Mouse (Mus musculus) MN1 (cell line): ENCODE results near the gene Rbfox1.

Experiments
- DNase-seq: peaks from one replicate; pipeline ENCODE4 v3.0.0-alpha.2; 2016; ENCODE audit warnings: low spot score

Gene Rbfox1

DNA sequence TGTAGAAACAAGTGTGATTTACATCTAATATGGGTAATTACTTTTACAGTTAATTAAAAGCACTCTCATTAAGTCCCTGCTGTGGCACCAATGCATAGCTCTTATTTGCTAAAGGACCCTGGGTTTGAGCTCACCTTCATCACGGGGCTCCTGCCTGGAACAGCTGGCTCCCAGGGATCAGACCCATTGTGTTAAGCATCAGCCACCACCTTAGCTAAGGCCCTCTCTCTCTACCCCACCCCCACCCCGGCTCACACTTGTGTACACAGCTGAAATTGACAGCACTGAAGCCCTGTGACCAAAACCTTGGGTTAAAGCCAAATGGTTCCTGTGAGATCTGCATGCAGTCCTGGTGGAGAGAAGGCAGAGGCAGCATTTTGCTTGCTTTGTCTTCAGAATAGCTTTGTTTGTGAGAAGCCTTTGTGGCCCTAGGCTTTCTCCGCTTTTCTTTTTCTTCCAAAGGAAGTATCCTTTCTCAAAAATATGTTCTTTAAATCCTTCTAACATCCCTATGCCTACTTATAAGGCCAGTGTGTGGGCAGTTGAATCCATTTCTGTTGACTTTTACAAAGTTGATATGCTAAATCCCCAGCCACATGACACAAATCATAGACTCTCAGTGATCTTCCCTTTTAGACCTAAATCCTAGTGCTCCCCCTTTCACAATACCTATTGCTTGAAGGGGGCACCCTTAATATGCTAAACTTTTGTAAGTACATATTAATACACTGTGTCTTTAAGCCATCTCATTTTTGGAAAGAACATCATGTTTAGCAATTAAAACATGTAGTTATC lies 594.7 kb downstream of the Rbfox1 start:
- peak; percentile 57 for DNase-seq

- DNase-seq, result peak; percentile 73
Observed at GRCm38 (mm10) chr16:6480411-6480728, 595.2 kb downstream of the Rbfox1 start.

- no peak for DNase-seq
Observed at GRCm38 (mm10) chr16:6483628-6484027, 598.5 kb downstream of the Rbfox1 start.

DNA sequence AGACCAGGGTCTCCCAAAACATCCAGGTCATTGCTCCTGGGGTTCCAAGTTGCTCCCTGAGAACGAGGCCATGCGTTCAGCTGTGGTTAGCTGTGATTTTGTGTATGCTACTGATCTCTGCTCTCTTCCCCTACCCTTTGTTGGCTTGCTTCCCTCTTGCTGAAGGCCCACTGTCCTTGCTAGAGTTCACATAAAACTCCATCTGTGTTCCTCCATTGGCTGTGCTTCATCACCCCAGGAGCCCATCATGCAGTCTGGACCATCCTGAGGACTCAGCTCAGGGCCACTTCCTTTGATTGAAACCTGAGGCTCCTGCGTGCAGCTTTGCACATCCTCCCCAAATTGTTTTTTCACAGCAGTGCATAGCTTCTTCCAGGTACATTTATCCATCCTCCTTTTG lies 600.5 kb downstream of the Rbfox1 start:
- no peak for DNase-seq

DNA sequence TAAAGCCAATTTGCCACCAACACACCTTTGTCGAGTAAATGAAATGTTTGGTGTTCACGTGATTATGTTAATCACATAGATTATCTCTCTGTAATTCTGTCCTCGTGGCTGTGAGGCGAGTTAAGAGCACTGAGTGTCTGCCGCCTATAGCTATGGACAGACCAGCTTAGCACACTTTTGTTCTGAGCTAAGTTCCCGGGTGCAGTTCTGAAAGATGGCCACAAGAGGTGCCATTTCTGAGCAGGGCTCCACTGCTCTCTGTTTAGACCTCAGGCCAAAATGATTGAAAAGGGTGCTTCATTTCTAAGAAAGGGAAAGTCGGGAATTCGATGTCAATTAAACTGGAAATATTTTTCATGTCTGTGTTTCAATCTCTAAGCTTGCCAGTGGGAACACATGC lies 617.1 kb downstream of the Rbfox1 start:
- DNase-seq, result no peak

GRCm38 (mm10) chr16:6503573-6504331 lies 618.6 kb downstream of the Rbfox1 start:
- peak; percentile 19 for DNase-seq

GRCm38 (mm10) chr16:6508924-6509323 lies 623.8 kb downstream of the Rbfox1 start:
- no peak for DNase-seq

GRCm38 (mm10) chr16:6519474-6519873 lies 634.3 kb downstream of the Rbfox1 start:
- no peak for DNase-seq

- no peak for DNase-seq
Observed at GRCm38 (mm10) chr16:6525507-6526170, 640.5 kb downstream of the Rbfox1 start.

GRCm38 (mm10) chr16:6531459-6531858 lies 646.3 kb downstream of the Rbfox1 start:
- no peak for DNase-seq

- DNase-seq, result no peak
Observed at GRCm38 (mm10) chr16:6532077-6532995, 647.2 kb downstream of the Rbfox1 start.

- DNase-seq, result no peak
Observed at GRCm38 (mm10) chr16:6555776-6556175, 670.6 kb downstream of the Rbfox1 start.

- no peak for DNase-seq
Observed at GRCm38 (mm10) chr16:6557726-6558125, 672.6 kb downstream of the Rbfox1 start.

DNA sequence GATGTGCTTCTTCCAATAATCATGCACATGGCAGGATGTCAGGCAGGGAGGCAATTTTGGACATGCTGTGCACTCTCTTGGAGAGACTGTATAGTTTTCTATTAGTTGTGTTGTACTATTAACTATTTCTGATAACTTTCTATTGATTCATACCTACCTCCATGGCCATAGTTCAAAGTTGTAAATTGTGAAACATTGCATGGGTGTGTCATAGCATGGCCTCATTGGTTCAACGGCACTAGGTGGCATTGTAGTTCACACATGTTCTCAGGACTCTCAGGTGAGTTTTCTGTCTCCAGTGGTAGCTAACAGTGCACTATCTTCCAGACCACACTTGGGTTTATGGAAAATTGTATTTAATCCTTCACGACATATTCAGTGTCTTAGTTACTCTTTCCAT lies 699.5 kb downstream of the Rbfox1 start:
- DNase-seq, result no peak

DNA sequence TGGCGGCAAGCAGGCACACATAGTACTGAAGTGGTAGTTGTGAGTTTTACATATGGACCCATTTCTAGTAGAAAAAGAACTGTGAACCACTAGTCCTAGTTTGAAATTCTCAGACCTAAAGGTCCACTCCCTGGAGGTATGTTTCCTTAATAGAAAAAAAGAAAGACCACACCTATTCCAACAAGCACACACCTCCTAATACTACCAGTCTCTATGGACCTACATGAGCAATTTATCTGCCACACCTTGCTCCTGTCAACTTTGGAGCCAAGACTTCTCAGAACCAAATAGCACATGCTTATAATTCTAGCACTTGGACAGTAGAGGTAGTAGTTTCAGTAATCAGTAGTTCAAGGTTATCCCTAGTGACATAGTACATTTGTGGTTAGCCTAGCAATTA lies 700.0 kb downstream of the Rbfox1 start:
- no peak for DNase-seq

- DNase-seq, result no peak
Observed at GRCm38 (mm10) chr16:6616526-6616925, 731.4 kb downstream of the Rbfox1 start.

DNA sequence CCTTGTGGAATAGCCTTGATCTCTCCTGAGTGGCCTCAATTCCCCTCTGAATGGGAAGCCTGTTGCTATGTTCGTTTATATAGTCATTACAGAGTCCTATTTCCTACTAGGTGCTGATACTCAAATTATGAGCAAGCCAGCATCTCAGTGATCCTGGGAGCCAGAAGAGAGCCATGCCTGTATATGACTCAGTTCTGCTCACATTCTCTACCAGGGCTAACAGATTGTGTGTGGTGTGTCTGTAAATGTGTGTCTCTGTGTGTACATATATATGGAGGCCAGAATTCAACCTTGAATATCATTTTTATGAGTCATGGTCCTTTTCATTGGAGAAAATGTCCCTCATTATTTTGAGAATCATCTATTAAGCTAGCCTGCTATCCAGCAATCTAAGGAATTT lies 755.2 kb downstream of the Rbfox1 start:
- DNase-seq, result no peak

DNA sequence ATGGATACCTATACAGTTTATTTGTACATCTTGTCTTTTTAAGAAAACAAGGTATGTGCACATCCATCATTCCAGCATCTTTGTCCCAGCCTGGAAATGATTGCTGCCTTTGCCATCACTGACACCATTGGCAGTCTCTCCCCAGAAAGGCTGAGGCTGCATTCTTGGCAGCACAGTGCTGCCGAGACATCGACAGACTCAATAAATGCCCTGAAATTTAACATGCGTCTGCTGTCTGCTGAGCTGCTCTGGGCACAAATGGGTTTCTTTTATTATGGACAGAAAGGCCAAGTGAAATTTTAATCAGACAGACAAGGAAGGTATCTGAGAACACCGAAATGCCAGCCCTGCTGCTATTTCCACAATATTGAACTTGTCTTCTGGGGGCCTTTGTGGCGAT lies 761.8 kb downstream of the Rbfox1 start:
- DNase-seq, result no peak

GRCm38 (mm10) chr16:6648753-6649152 lies 763.6 kb downstream of the Rbfox1 start:
- no peak for DNase-seq

DNA sequence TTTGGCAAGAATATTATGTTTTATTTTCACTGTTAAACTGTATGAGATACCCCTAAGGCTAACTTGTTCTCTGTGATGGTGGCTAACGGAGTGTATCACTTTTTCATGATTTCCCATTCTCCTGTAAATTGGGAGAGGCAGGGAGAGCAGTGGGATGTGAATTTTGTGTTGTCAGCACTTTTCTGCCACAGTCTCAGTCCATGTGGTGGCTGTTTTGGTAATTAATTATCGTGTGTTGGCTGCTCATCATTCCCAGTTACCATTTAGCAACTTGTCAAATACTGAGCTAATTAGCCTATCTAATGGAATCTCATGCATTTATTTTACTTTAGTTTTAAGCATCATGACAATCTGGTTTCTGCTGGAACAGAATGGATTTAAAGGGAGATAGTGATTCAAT lies 773.4 kb downstream of the Rbfox1 start:
- no peak for DNase-seq

DNA sequence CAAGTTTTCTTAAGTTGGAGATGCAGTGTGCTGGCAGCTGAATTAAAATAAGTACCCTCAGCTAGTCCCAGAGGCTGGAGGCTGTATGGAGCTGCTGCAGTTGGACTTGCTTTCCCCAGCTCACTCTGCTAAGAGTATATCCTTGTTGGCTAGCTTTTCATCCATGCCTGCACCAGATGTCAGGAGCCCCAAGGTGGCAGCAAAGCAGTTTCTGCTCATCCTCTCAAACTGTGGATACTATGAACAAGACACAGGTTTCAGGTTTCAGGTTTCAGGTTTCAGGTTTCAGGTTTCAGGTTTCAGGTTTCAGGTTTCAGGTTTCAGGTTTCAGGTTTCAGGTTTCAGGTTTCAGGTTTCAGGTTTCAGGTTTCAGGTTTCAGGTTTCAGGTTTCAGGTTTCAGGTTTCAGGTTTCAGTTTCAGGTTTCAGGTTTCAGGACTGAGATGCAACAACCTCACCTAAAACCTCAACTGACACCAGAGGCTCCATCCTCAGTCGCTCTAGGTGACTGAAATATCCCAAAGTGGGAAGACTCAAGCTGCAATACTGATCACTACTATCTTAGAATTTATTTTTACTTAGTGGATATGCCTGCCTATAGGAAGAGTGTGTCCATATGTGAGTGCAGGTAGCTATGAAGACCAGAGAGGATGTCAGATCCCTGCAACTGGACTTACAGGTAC lies 801.1 kb downstream of the Rbfox1 start:
- no peak for DNase-seq
